Mouse (Mus musculus): ENCODE data around the gene Mafg.

- TF ChIP-seq UBTF (IDR thresholded peaks at IDR 0.05; ENCODE audit: borderline replicate concordance, insufficient read depth, low read depth, low read length) (no peak), JUND (IDR thresholded peaks at IDR 0.05; ENCODE audit: low read depth, low read length) (no peak), GATA1 (IDR thresholded peaks at IDR 0.05; ENCODE audit: low read depth, low read length) (no peak), CTCF (IDR thresholded peaks at IDR 0.05 in 2 of 3, conservative IDR thresholded peaks at IDR 0.05 in 1 of 3; ENCODE audit: control insufficient read depth in 1 of 3, insufficient read depth in 1 of 3, low read depth in 2 of 3, low read length in 3 of 3, poor library complexity in 1 of 3, severe bottlenecking in 1 of 3) (no peak), USF1 (IDR thresholded peaks at IDR 0.05; ENCODE audit: low read depth, low read length) (no peak), POLR2A (IDR thresholded peaks at IDR 0.05; ENCODE audit: control insufficient read depth in 1 of 2, insufficient read depth in 1 of 2, low read depth in 1 of 2, low read length in 2 of 2, poor library complexity in 1 of 2) (no peak; a peak in 1 of 4 replicates), EP300 (IDR thresholded peaks at IDR 0.05; ENCODE audit: low read depth in 1 of 2, low read length in 2 of 2) (no peak), MAX (IDR thresholded peaks at IDR 0.05; ENCODE audit: low read length) (no peak), BHLHE40 (IDR thresholded peaks at IDR 0.05; ENCODE audit: borderline replicate concordance, low read depth, low read length) (no peak)
Observed at GRCm38 (mm10) chr11:120609250-120609649, 24.1 kb downstream of the Mafg start.
